Mouse (Mus musculus) kidney, postnatal 4 days (tissue): ENCODE data around the gene Lbr.

ENCODE experiments used
- DNase-seq, 2 experiments: peaks; one replicate each; pipeline ENCODE4 v3.0.0; 2021; ENCODE audit warnings: mixed read lengths in 2 of 2

Lbr gene

GRCm38 (mm10) chr1:181842781-181843180 is at the start of gene Lbr:
Lbr (minus strand) TSS chr1:181843046.
- DNase-seq = peak in 1 of 2 experiments; percentile 21

GRCm38 (mm10) chr1:181889670-181890069 is 46.8 kb upstream of the Lbr start:
- no peak for DNase-seq

DNA sequence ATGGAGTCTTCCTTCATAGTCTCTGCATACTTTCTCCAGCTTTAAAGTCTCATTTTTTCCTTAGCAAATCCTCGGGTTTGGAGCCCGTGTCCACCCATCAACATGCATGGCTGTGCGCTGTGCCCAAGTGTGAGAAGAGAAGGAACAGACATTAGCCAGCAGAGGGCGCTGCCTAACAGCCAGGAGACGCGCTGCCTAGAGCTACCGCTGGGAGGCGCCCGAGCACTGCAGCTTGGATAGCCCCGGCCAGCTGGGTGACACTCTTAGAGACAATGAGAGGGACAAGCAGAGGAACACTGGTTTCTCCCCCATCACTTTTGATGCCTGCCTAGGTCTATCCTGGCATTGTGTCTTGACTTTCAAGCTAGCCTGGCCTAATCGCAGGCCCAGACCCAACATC is 46.0 kb upstream of the Lbr start:
- DNase-seq = peak; percentile 92 to 93

DNA sequence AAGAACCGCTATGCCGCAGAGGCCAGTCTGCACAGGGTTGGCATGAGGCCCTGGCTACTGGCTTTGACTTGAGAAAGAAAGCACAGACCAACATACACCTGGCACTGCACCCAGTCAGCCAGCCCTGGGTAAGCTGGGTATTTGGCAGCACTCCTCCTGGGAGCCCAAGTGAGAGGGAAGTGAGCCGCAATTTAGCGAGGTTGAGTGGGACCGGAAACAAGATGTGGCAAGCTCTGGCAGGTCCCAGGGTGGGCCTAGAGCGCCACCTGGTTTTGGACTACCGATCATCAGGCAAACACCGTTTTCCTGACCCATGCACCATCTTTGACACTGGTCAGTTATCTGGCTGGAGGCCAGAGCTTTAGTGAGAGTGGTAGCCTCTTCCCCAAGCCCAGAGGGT is 38.7 kb upstream of the Lbr start:
- peak; percentile 62 to 70 for DNase-seq

DNA sequence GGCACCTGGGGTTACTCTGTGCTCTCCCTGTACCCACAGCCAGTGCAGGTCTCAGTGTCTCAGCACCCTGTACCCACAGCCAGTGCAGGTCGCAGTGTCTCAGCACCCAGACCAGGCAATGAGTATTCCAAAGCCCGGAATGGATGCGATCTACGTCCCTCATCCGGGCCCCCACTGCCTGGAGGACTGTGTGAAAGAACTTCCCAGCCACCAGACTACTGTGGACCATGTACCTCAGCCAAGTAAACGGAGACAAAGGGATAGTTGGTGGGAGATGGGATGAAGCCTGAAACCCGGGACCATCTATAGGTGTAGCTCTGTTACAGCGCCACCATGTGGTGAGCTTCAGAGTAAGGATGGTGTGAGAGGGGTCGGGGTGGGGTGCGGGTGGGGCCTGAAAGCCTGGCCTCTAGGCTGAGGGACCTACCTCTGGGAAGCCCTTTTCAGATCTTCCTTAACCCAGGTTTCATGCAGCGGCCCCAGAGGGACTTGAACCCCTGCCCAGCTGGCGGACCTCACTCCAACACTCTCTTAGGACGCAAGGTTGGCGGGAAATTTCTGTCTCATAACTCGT is 38.0 kb upstream of the Lbr start:
- peak; percentile 23 to 39 for DNase-seq

DNA sequence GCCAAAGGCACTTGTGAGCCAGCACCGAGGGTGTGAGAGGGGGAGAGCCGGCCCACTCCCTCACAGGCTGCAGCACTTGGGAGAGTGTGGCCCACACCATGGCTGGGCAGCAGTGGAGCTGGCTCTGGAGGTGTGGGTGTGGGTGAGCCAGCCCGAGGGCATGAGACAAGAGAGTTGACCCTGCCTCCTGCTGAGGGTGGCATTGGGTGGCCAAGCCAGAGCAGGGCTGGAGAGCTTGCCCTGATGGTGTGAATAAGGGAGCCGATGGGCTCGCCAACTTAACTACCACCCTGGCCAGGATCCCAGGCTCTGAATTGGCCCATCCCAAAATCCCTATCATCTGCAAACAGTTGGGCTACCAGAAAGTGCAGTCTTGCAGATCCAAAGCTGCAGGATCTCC is 35.6 kb upstream of the Lbr start:
- no peak for DNase-seq

GRCm38 (mm10) chr1:181877088-181877487 is 34.2 kb upstream of the Lbr start:
- no peak for DNase-seq

DNA sequence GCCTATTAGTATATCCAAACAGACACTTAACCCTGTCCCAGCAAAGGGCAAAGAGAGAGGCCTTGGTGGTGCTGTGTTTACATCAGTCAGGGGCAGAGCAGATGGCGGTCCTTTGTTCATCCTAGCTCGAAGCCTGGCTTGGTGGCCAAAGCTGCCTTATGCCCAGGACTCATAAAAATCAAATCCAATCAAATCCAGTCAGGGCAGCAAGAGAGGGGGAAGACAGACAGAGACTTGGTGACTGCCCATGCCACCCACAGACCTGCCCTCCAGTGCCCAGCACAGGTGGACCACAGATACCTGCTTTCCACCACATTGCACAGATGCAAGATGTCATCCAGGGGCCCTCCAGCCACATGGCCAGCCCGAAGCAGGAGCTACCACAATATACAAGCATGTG is 33.8 kb upstream of the Lbr start:
- no peak for DNase-seq

GRCm38 (mm10) chr1:181873086-181873920 is 30.5 kb upstream of the Lbr start:
- DNase-seq = no peak

GRCm38 (mm10) chr1:181872639-181873038 is 29.8 kb upstream of the Lbr start:
- DNase-seq = no peak

DNA sequence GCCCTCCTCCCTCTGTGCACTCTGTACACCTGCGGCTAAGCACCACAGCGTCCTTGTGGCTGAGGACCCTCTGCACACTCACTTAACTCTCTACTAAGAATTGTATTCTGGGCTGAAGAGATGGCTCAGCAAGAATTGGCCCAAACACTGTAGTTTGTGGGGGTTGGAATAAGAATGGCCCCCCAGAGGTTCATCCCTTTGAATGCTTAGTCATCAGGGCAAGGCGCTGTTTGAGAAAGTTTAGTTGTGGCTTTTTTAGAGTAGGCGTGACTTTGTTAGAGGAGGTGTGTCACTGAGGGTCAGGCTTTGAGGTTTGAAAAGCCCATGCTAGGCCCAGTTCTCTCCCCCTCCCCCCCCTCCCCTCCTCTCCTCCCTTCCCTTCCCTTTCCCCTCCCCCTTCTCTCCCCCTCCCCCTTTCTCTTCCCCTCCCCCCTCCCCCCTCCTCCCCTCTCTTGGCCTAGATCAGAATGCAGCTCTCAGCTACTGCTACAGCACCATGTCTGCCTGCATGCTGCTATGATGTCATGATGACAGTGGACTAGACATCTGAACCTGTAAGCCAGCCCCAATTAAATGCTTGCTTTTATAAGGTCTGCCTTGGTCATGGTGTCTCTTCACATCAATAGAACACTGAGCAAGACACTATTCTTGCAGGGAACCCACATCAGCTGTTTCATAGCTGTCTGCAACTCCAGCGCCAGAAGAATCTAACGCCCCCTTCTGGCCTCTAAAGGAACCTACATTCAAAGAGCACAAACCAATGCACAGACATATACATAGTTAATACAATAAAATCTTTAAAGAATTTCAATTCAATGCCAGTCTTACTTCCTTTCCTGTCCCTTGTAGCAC is 23.8 kb upstream of the Lbr start:
- no peak for DNase-seq

GRCm38 (mm10) chr1:181865863-181866216 is 23.0 kb upstream of the Lbr start:
- no peak for DNase-seq

- DNase-seq = no peak
These were observed 22.4 kb upstream of the Lbr start for GRCm38 (mm10) chr1:181864971-181865862.

DNA sequence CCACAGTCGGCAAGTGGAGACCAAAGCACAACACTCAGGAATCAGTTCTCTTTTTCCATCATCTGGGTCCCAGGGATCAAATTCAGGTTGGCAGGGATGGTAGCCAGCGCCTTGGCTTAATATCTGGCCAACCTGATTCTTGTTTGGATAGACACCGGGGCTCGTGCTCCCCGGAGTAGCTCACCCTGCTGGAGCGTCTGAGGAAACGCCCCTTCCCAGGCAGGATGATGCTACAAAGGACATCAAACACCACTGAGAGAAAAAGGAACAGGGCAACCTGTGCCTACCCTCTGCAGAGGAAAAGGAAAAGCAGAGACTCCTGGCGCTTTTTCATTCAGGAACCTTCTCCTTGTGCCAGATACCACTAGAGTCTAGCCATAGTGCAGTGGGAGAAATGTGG is 20.6 kb upstream of the Lbr start:
- DNase-seq = no peak

DNA sequence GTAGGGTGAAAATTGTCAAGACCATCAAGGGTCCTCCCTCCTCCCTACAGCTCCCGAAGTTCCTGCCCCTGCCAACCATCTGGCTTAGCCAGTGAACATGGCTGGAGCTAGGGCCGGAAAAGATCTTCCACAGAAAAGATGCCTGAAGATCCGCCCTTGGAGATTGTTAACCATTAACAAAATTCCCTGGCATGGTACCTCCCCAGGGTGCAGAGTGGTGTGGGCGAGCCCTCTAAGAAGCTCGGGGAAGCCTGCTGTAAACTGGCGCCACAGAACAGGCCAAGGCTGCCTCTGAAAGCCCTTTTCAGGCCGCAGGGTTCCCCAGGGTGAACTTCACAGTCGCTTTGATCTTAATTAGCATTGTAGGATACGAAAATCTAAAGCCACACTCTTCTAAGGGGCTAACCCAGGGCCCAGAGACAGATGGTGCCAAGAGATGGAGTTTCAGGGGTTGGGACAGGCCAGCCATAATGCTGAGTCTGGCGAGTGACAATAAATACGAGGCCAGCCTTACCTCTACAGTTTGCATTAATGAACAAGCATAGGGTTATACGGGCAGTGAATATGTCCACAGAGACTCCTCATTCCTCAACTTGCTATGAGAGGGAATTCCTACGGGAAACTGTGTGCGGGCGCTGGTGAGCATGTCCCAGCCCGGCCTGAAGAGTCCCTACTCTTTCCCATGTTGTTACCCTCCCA is 20.0 kb upstream of the Lbr start:
- peak; percentile 27 to 40 for DNase-seq

DNA sequence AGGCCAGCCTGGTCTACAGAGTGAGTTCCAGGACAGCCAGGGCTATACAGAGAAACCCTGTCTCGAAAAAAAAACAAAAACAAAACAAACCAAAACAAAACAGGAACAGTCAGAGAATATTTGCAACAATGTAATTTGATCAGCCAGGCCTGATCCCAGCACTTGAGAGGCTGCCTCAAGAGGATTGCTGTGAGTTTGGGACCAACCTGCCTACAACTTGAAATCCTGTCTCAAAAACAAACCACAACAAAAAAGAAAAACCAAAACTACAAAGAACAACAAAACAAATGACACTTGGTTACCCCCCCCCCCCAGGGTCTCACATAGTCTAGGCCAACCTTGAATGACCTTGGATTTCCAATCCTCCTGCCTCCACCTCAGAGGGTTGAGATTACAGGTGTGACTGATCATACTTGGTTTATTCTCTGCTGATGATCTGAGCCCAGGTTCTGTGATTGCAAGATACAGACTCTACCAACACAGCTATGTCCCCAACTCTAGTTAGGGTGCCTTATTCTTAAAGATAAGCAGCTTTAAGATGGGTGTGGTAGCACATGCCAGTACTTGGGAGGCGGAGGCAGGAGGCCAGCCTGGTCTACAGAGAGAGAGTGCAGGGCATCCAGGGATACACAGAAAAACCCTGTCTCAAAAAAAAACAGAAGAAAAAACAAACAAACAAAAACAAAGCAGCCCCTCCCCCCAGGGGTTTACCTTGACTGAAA is 18.5 kb upstream of the Lbr start:
- no peak for DNase-seq

GRCm38 (mm10) chr1:181860659-181861058 is 17.8 kb upstream of the Lbr start:
- peak; percentile 74 to 86 for DNase-seq

- DNase-seq = no peak
These were observed 13.5 kb upstream of the Lbr start for GRCm38 (mm10) chr1:181856329-181856728.

- no peak for DNase-seq
These were observed 12.0 kb upstream of the Lbr start for GRCm38 (mm10) chr1:181854829-181855228.

DNA sequence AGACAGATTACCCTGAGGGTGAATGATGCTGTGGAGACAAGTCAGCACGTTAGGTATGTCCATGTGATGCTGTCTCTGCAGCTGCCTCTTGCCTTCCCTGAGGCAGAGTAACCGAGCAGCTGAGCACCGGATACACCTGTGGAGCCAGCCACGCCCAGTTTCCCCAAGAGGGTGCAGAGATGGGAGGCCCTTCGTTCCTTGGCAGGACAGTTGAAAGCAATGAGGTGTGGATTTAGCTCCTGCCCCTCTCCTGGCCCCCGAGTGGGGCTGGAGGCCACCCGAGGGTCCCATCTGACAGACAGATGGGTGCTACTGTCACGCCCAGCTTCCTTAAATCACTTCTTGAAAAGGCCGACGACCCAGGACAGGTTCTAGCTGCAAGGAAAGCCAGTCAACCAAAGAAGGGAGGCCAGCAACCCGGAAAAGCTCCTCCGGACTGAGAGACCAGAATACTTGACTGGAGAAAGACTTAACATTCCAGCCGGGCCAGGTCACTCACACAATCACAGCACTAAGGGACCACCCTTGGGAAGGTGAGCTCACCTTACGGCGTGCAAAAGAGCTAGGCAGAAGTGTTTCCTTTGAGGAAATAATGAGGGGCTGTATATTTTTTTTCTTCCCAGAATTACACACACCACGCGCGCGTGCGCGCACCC is 10.4 kb upstream of the Lbr start:
- DNase-seq = peak; percentile 57 to 70

- peak in 1 of 2 experiments; percentile 43 for DNase-seq
These were observed 9.6 kb upstream of the Lbr start for GRCm38 (mm10) chr1:181852466-181852865.
